Mouse (Mus musculus): ENCODE results near the gene E130308A19Rik.

The E130308A19Rik gene

GRCm38 (mm10) chr4:59639163-59639562 is 13.2 kb downstream of the E130308A19Rik start:
- no peak for DNase-seq (ENCODE audit: low spot score in 2 of 2)

- DNase-seq (ENCODE audit: low spot score in 2 of 2) = no peak
Measured at GRCm38 (mm10) chr4:59640720-59641119, 14.7 kb downstream of the E130308A19Rik start.

GRCm38 (mm10) chr4:59642039-59642438 is 16.0 kb downstream of the E130308A19Rik start:
- DNase-seq (ENCODE audit: low spot score in 2 of 2) = no peak

- no peak for DNase-seq (ENCODE audit: low spot score in 2 of 2)
Measured at GRCm38 (mm10) chr4:59642657-59643056, 16.6 kb downstream of the E130308A19Rik start.

GRCm38 (mm10) chr4:59644431-59644830 is 18.4 kb downstream of the E130308A19Rik start:
- DNase-seq (ENCODE audit: low spot score in 2 of 2) = no peak

- DNase-seq (ENCODE audit: low spot score in 2 of 2) = no peak
Measured at GRCm38 (mm10) chr4:59644992-59645391, 19.0 kb downstream of the E130308A19Rik start.

GRCm38 (mm10) chr4:59645610-59646009 is 19.6 kb downstream of the E130308A19Rik start:
- no peak for DNase-seq (ENCODE audit: low spot score in 2 of 2)

GRCm38 (mm10) chr4:59646020-59646696 is 20.1 kb downstream of the E130308A19Rik start:
- DNase-seq (ENCODE audit: low spot score in 2 of 2) = no peak

- no peak for DNase-seq (ENCODE audit: low spot score in 2 of 2)
Measured at GRCm38 (mm10) chr4:59649119-59649518, 23.1 kb downstream of the E130308A19Rik start.

- no peak for DNase-seq (ENCODE audit: low spot score in 2 of 2)
Measured at GRCm38 (mm10) chr4:59652166-59652681, 26.2 kb downstream of the E130308A19Rik start.

GRCm38 (mm10) chr4:59656061-59656642 is 30.1 kb downstream of the E130308A19Rik start:
- no peak for DNase-seq (ENCODE audit: low spot score in 2 of 2)

- DNase-seq (ENCODE audit: low spot score in 2 of 2) = no peak
Measured at GRCm38 (mm10) chr4:59662163-59662562, 36.2 kb downstream of the E130308A19Rik start.

- no peak for DNase-seq (ENCODE audit: low spot score in 2 of 2)
Measured at GRCm38 (mm10) chr4:59663451-59663850, 37.4 kb downstream of the E130308A19Rik start.

- DNase-seq (ENCODE audit: low spot score in 2 of 2) = peak in 1 of 2 experiments; percentile 9
Measured at GRCm38 (mm10) chr4:59666550-59667317, 40.7 kb downstream of the E130308A19Rik start.

- no peak for DNase-seq (ENCODE audit: low spot score in 2 of 2)
Measured at GRCm38 (mm10) chr4:59668050-59668449, 42.0 kb downstream of the E130308A19Rik start.

- no peak for DNase-seq (ENCODE audit: low spot score in 2 of 2)
Measured at GRCm38 (mm10) chr4:59669131-59669530, 43.1 kb downstream of the E130308A19Rik start.

- DNase-seq (ENCODE audit: low spot score in 2 of 2) = no peak
Measured at GRCm38 (mm10) chr4:59670015-59670414, 44.0 kb downstream of the E130308A19Rik start.

- DNase-seq (ENCODE audit: low spot score in 2 of 2) = no peak
Measured at GRCm38 (mm10) chr4:59673423-59674117, 47.6 kb downstream of the E130308A19Rik start.

- DNase-seq (ENCODE audit: low spot score in 2 of 2) = no peak
Measured at GRCm38 (mm10) chr4:59674929-59675679, 49.1 kb downstream of the E130308A19Rik start.

GRCm38 (mm10) chr4:59675699-59676098 is 49.7 kb downstream of the E130308A19Rik start:
- no peak for DNase-seq (ENCODE audit: low spot score in 2 of 2)

GRCm38 (mm10) chr4:59681383-59681782 is 55.4 kb downstream of the E130308A19Rik start:
- DNase-seq (ENCODE audit: low spot score in 2 of 2) = no peak

Measured in heart, adult 9 months (tissue).